Mouse (Mus musculus) forebrain, embryonic 16.5 days (tissue): ENCODE data around the gene Ccl27b. TPM values are rescaled to one million over a fixed set of nuclear protein-coding genes. Genes with fewer than 3 reads are reported as not detected.
"Not testable (repeated sequence)": the region's sequence is repeated elsewhere in the genome, so short reads cannot be mapped to it uniquely, and the experiment has no call there.

Source experiments
- ATAC-seq: fragments of 200-750 bp; cut with Nextera tagmentation; 2 replicates; pipeline ENCODE4 v1.8.0; 2017; ENCODE audit warnings: mild to moderate bottlenecking, moderate library complexity
- H3K27ac ChIP-seq: fragments of 300-500 bp; sonication (generic); 2 replicates; pipeline ENCODE4 v1.5.1; 2014; ENCODE audit warnings: low read length, control low read depth
- H3K27me3 ChIP-seq: fragments of 300-500 bp; sonication (generic); replicated peaks from 2 replicates; pipeline ENCODE4 v1.6.1; 2014; ENCODE audit warnings: low read length; ENCODE audit not compliant: control insufficient read depth, insufficient read depth
- H3K36me3 ChIP-seq: fragments of 300-500 bp; sonication (generic); 2 replicates; pipeline ENCODE4 v1.6.1; 2014; ENCODE audit not compliant: control insufficient read depth, insufficient read depth
- H3K4me1 ChIP-seq: fragments of 300-500 bp; sonication (generic); replicated peaks from 2 replicates; pipeline ENCODE4 v1.6.1; 2014; ENCODE audit warnings: low read length; ENCODE audit not compliant: control insufficient read depth, insufficient read depth
- H3K4me2 ChIP-seq: fragments of 300-500 bp; sonication (generic); 2 replicates; pipeline ENCODE4 v1.6.1; 2014; ENCODE audit warnings: mild to moderate bottlenecking, low read length, control low read depth
- H3K4me3 ChIP-seq: fragments of 300-500 bp; sonication (generic); replicated peaks from 2 replicates; pipeline ENCODE4 v1.5.1; 2014; ENCODE audit warnings: mild to moderate bottlenecking, low read length, control low read depth
- H3K9ac ChIP-seq: fragments of 300-500 bp; sonication (generic); replicated peaks from 2 replicates; pipeline ENCODE4 v1.6.1; 2014; ENCODE audit warnings: low read depth, low read length, control low read depth
- H3K9me3 ChIP-seq: fragments of 300-500 bp; sonication (generic); 2 replicates; pipeline ENCODE4 v1.6.1; 2016; ENCODE audit warnings: low read length; ENCODE audit not compliant: control insufficient read depth
- WGBS: fragments of 180-500 bp; shearing (Covaris S2); extraction: QIAGEN DNeasy Blood & Tissue Kit; methylation state at CpG from one replicate; pipeline ENCODE4 v1.1.7; 2014; 5-methylcytosine and 5-hydroxymethylcytosine counted together
- polyA plus RNA-seq: library from polyadenylated mRNA; unstranded; fragments of >200 nt; fragmentation: Nextera tagmentation; extraction: Ambion mirVana; gene quantifications from 2 replicates; pipeline ENCODE4 v1.2.1, GENCODE M21; 2015

Gene Ccl27b
- not detected in 2 replicates for polyA plus RNA-seq

GRCm38 (mm10) chr4:42654951-42655350 is at the start of gene Ccl27b:
TSS of gene Ccl27b (plus strand) at chr4:42655251.
- ATAC-seq: not testable (repeated sequence)

GRCm38 (mm10) chr4:42611895-42612294 is 43.2 kb upstream of the Ccl27b start, which contains the start of gene Gm10591:
TSS of gene Gm10591 (plus strand) at chr4:42612195.
- no CpG with 5 or more reads among the region's 5 CpGs for WGBS
- not testable (repeated sequence) for H3K9ac ChIP-seq, H3K4me2 ChIP-seq, H3K27ac ChIP-seq, ATAC-seq, H3K36me3 ChIP-seq, H3K27me3 ChIP-seq, H3K4me3 ChIP-seq, H3K9me3 ChIP-seq, H3K4me1 ChIP-seq

More at GRCm38 (mm10) chr4:42654951-42655350, at the start of gene Ccl27b:
- not testable (repeated sequence) for H3K4me1 ChIP-seq, H3K27ac ChIP-seq, H3K4me3 ChIP-seq, H3K9ac ChIP-seq, H3K9me3 ChIP-seq, H3K4me2 ChIP-seq, H3K27me3 ChIP-seq, H3K36me3 ChIP-seq
- WGBS: no CpG with 5 or more reads among the region's 9 CpGs

- not testable (repeated sequence) for H3K4me3 ChIP-seq, ATAC-seq, H3K36me3 ChIP-seq, H3K9ac ChIP-seq, H3K27me3 ChIP-seq, H3K27ac ChIP-seq, H3K4me2 ChIP-seq, H3K4me1 ChIP-seq, H3K9me3 ChIP-seq
- WGBS: no CpG with 5 or more reads among the region's 8 CpGs
These were observed 25.6 kb upstream of the Ccl27b start, which contains the start of gene Gm2564 for GRCm38 (mm10) chr4:42629419-42629818. TSS of gene Gm2564 (plus strand) at chr4:42629719.

GRCm38 (mm10) chr4:42661793-42662192 is 6.7 kb downstream of the Ccl27b start, which contains the start of gene Il11ra2:
TSS of gene Il11ra2 (minus strand) at chr4:42661893.
- no CpG with 5 or more reads among the region's 3 CpGs for WGBS
- H3K4me2 ChIP-seq, H3K36me3 ChIP-seq, H3K9me3 ChIP-seq, H3K9ac ChIP-seq, H3K27me3 ChIP-seq, H3K4me1 ChIP-seq, H3K27ac ChIP-seq, ATAC-seq, H3K4me3 ChIP-seq: not testable (repeated sequence)

- H3K9ac ChIP-seq, H3K36me3 ChIP-seq, H3K4me2 ChIP-seq, ATAC-seq, H3K4me3 ChIP-seq, H3K4me1 ChIP-seq, H3K9me3 ChIP-seq, H3K27me3 ChIP-seq, H3K27ac ChIP-seq: not testable (repeated sequence)
- no CpG with 5 or more reads among the region's 4 CpGs for WGBS
These were observed 20.4 kb downstream of the Ccl27b start for GRCm38 (mm10) chr4:42675415-42675814.

GRCm38 (mm10) chr4:42679365-42679764 is 24.3 kb downstream of the Ccl27b start:
- not testable (repeated sequence) for H3K27me3 ChIP-seq, H3K27ac ChIP-seq, H3K36me3 ChIP-seq, H3K4me1 ChIP-seq, H3K9ac ChIP-seq, H3K9me3 ChIP-seq, H3K4me3 ChIP-seq, H3K4me2 ChIP-seq
- WGBS: no CpG with 5 or more reads among the region's 7 CpGs
- ATAC-seq: 0 out of 2 replicates have a peak, but pooled peaks have one; percentile 19

- not testable (repeated sequence) for H3K27ac ChIP-seq, H3K9me3 ChIP-seq, H3K9ac ChIP-seq, H3K4me2 ChIP-seq, H3K27me3 ChIP-seq, H3K4me1 ChIP-seq, H3K4me3 ChIP-seq, H3K36me3 ChIP-seq
- WGBS: no CpG with 5 or more reads among the region's 32 CpGs
- peak; percentile 60; the same call in 1 of the 2 replicates for ATAC-seq
These were observed 25.6 kb downstream of the Ccl27b start for GRCm38 (mm10) chr4:42680374-42681356.

GRCm38 (mm10) chr4:42681473-42682182 is 26.6 kb downstream of the Ccl27b start:
- H3K4me2 ChIP-seq, H3K4me3 ChIP-seq, H3K4me1 ChIP-seq, H3K36me3 ChIP-seq, H3K27me3 ChIP-seq, H3K27ac ChIP-seq, H3K9me3 ChIP-seq, H3K9ac ChIP-seq: not testable (repeated sequence)
- ATAC-seq: peak; percentile 64
- no CpG with 5 or more reads among the region's 66 CpGs for WGBS

GRCm38 (mm10) chr4:42682183-42682524 is 27.1 kb downstream of the Ccl27b start:
- H3K27ac ChIP-seq, H3K4me3 ChIP-seq, H3K27me3 ChIP-seq, H3K9me3 ChIP-seq, H3K36me3 ChIP-seq, H3K4me1 ChIP-seq, H3K4me2 ChIP-seq, H3K9ac ChIP-seq: not testable (repeated sequence)
- peak; percentile 82 for ATAC-seq
- no CpG with 5 or more reads among the region's 18 CpGs for WGBS
